Mouse (Mus musculus): ENCODE data around the gene Crim1.
"Not testable (repeated sequence)": the region's sequence is repeated elsewhere in the genome, so short reads cannot be mapped to it uniquely, and the experiment has no call there.

The Crim1 gene

DNA sequence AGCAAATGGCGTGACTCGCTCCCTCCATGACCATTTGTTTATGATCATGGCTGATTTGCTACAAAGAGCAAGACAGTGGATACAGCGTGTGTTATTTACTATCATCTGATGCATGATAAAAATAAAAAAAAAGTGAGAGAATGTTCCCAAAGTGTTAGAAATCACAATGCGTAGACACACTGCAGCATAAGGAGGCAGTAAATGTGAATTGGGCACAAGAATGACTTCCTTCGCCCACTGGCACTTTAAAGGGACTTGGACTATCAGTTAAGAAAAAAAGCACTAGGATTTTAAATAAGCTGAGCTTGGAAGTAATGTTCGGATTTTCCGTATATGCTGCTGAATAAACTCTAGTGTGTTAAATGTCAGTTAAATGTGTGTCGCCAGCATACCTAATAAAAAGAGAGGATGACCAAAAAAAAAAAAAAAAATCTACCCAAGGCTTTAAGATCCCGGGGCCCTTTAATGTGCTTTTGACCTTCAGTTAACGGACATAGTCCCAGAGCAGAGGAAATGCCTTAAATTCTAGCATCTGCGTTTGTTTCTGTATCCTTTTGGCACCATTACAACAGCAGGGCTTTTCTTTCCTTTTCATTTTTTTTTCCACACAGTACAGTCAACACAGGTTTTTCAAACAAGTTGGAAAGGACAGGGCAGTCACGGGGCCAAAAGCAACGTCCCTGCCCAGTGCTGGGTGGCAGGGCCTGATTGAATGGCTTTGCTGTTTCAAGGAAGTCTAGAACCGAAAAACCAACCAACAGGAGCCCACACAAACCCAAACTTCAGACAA lies 50.3 kb downstream of the Crim1 start:
- DNase-seq (ENCODE audit: low spot score) = peak; percentile 61

DNA sequence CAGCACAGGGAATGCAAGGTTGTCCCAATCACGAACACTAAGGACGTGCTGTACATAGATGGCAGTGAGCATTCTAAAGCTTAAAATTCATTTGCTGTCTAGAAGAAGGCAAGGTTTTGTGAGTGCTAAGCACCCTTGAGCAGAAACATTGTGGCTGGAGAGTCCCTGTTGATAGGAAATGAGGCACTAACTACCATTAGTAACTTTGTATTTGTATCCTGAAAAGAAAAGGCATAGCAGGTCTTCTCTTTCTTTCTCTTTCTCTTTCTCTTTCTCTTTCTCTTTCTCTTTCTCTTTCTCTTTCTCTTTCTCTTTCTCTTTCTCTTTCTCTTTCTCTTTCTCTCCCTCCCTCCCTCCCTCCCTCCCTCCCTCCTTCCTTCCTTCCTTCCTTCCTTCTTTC lies 53.5 kb downstream of the Crim1 start:
- DNase-seq (ENCODE audit: low spot score) = not testable (repeated sequence)

DNA sequence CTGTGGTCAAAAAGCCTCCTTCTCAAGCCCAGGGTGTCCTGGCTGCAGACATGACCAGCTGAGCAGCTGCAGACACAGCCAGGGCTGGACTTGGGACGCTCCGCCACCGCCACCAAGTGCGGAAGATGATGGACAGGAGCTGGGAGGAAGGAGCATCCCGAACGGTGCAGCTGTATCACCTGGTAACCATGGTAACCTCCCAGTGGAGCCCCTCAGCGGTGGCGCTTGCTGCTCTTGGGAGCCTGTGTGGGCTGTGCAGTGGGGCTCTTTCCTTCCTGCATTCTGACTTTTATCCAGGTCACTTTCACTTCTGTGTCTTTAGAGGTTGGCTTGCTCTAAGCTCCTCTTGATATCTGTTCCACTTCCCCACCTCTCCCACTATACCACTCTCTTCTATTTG lies 54.2 kb downstream of the Crim1 start:
- DNase-seq (ENCODE audit: low spot score) = no peak

DNA sequence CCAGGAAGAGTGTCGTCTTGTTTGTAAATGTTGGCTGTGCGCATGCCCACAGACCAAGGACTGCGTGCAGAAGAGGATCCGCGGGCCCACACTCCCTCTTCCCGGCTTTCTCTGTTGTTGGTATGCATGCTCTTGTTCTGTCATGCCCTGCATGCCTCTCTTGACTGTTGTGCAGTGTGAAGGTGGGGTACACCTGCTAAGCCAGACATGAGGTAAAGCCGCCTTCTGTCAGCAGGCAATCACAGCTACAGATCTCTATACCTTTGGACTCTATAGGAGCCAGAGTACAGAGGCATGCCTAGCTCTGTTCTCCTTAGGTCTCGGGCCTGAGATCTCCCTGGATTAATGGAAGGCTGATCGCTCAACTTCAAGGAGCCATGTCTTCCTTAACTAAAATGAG lies 55.7 kb downstream of the Crim1 start:
- DNase-seq (ENCODE audit: low spot score) = no peak

DNA sequence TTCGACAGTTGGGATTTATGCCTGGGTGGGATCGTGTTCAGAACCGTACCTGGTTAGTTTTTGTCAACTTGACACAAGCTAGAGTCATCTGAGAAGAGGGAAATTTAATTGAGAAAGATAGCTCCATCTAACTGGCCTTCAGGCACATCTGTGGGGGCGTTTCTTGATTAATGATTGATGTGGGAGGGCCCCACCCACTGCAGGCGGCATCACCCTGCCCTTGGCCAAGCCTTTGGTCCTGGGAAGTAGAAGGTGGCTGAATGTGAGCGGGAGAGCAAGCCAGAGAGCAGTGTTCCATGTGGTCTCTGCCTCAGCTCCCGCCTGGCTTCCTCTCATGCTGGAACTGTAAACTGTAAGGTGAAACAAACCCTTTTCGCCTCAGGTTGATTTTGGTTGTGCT lies 56.5 kb downstream of the Crim1 start:
- no peak for DNase-seq (ENCODE audit: low spot score)

DNA sequence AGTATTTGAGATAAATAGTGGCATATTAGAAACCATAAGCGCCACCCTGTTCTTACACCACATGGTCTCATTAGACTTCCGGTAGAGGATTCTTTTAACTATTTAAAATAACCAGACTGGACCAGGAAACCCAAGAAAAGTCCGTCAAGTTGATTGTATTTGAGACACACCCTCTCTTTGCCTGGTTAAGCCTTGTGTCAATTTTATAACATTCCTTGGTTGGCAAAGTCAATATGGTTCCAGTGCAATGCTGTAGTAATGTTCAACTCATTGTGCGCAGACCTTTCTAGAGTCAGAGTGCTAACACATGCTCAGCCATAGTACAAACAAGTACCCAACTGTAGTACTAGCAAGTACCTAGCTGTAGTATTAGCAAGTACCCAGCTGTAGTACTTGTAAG lies 61.6 kb downstream of the Crim1 start:
- no peak for DNase-seq (ENCODE audit: low spot score)

DNA sequence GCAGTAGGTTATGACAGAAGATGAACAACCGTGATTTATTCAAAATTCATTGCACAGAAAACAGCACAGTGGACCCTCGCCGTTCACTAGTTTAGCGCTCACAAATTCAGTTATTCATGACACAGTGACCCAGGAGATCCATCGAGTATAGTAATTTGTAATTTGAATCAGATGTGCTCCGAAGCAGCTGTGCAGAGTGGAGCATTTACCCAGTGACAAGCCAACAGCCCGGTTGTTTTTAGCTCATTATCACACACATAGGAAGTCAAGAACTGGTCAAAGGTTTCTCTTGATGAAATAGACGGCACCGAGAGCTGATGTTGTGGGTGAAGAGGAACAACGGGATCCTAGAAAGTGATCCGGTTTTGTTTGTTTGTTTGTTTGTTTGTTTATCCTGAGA lies 64.1 kb downstream of the Crim1 start:
- no peak for DNase-seq (ENCODE audit: low spot score)

DNA sequence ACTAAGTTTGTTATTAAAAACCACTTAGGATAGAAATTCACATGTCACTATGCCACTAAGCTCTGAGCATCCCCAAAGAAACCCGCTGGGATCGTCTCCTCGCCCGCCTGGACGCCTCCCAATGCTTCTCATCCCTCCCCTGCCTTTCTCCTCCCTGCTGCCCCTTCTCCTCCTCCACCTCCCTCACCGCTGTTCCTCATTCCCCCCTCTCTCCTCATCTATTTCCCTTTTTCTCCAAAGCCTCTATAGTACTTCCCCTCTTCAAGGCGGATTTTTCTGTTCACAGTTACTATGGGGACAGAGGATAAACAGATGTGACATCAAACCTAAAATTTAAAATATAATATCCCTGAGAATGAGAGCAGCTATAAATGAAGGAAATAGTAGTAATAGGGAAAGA lies 65.1 kb downstream of the Crim1 start:
- no peak for DNase-seq (ENCODE audit: low spot score)

DNA sequence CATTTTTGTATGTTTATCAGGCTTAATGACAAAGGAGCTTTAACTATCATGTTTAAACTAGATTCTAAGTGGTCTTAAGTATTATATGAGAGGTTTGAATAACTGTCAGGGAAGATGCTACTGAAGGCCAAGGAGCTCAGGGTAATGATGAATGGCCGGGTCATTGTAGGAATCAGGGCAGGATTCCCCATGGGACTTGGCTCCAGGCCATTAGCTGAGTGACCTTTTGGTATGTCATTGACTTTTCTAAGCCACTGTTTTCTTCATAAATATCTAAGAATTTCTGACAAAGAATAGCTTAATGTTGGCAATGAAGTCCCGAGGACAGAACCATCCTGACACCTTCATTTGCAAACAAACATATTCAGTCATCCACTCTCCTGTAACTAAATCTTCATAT lies 66.2 kb downstream of the Crim1 start:
- no peak for DNase-seq (ENCODE audit: low spot score)

DNA sequence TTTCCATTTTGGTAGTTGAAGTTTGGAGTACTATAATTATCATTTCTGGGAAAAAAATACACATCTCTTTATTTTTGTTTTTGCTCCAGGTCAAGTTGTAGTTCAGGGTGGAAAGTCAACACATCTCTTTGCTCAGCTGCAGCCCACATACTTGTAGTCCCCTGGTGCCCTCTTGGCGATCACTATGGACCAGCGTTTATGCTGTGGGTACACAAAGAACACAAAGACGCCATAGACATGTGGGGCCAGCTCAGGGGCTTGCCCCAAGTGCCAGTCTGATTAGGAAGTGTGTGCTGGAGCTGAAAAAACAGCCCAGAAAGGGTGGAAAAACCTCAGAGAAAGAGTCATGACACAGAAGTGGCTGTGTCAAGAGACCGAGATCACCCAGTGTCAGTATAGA lies 68.5 kb downstream of the Crim1 start:
- DNase-seq (ENCODE audit: low spot score) = no peak

DNA sequence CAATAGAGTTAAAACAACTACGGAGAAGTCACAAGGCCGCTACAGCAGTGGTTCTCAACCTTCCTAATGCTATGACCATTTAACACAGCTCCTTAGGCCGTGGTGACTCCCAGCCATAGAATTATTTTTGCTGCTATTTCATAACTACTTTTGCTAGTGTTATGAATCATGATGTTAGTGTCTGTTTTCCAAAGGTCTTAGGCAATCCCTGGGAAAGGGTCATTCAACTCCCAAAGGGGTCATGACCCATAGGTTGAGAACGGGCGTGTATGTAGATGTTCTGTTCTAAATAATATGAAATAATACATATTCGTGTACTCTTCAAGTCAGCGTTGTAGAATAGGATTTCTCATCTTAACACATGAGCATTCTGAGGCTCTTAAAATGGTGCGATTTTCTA lies 69.3 kb downstream of the Crim1 start:
- DNase-seq (ENCODE audit: low spot score) = no peak

DNA sequence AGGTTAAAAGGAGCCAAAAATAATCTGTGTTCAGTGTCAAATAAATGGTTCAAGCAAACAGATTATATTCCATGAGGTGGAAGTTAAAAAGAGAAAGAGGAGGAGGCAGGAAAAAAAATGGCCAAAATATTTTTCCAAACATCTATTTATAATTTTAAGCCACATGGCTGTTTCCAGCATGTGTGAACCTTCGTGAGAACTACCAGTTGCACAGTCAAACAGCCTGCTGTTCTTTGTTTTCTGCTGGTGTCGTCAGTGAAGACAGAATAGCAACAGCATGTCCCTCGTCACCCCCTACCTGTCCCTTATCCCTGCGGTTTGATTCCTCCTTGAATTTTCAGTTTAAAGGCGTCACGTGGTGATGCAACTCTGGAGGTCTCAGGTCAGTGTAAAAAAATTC lies 70.0 kb downstream of the Crim1 start:
- no peak for DNase-seq (ENCODE audit: low spot score)

DNA sequence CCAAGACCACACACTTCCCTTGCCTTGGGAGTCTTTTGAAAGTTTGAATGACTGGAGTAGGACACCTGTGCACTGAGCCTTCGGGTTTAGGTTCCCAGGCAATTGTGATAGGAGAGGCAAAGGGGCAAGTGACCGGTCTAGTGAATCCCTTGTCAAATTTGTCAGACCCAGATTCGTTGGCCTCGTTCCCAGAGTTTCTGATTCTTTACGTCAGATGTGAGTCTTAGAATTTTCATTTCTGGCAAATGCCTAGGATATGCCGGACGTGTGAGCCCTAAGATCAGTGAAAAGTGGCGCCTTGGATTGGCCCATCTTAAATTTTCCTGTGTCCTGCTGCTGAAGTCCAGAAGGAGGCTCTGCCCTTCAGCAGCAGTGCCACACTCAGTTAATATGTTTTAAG lies 71.7 kb downstream of the Crim1 start:
- DNase-seq (ENCODE audit: low spot score) = no peak

DNA sequence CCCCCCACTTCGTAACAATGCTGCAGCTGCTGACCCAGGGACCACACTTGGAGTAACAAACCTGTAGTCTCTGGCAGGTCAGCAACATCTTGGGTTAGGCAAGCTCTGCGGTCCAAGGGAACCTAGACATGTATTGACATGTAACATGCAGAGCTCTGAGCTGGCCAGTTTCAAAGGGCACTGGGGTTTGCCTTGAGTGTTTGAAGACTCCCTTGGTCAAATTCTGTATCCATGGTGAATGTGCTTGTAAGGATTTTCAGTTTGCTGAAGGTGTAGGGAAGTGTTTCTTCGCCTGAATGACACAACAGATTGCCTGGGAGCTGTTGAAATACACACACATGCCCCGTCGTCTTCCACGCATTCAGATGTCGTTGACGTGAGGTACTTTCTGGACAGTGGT lies 72.1 kb downstream of the Crim1 start:
- DNase-seq (ENCODE audit: low spot score) = peak; percentile 35

DNA sequence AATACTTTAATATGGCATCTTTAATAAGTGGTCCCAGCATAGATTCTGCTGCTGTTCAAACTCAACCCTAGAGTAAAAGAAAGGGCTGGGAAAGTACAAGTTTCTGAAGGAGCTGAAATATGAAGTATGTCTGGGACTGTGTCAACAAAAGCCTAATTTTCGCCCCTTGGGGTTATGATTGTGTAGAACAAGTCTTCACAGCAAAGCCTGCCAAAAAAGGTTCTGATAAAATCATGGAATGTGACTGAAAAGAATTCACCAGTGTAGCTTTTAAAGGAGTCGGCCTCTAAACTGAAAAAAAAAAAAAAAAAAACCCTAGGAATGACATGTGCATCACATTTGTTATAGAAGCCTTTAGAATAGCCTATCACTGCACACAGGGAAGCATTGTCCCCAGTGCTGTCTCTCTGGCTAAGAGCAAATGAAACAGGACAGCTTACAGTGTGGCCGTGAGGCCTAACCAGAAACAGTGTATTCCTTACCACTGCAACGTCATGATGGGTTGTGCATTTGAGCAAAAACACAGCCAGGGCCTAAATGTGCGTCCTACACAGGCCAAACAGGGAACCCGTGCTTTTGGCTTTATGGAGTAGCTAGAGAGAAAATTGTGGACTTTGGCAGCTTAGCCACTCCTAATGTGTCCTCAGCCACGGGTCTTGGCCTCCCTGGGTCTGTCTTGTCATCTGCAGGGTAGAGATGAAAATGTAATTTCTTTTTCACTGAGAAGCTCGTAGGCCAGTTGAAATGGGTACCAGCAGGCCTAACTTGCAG lies 72.8 kb downstream of the Crim1 start:
- no peak for DNase-seq (ENCODE audit: low spot score)

DNA sequence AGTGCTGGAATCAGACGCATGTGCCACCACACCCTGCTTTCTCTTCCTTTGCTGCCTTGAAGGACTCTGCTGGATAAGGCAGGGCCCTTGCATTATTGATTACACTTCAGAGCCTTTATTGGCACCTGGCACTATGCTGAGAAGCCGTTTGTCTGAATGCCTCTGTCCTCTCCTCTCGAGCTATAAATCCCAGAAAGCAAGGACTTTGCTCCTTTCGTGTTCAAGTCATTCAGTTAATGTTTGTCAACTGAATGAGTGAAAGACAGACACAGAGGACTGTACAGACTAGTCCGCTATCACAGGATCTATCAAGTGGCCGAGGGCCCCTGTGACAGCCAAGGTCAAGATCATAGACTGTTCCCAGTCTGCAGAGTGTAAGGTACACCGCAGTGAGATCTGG lies 73.8 kb downstream of the Crim1 start:
- no peak for DNase-seq (ENCODE audit: low spot score)

DNA sequence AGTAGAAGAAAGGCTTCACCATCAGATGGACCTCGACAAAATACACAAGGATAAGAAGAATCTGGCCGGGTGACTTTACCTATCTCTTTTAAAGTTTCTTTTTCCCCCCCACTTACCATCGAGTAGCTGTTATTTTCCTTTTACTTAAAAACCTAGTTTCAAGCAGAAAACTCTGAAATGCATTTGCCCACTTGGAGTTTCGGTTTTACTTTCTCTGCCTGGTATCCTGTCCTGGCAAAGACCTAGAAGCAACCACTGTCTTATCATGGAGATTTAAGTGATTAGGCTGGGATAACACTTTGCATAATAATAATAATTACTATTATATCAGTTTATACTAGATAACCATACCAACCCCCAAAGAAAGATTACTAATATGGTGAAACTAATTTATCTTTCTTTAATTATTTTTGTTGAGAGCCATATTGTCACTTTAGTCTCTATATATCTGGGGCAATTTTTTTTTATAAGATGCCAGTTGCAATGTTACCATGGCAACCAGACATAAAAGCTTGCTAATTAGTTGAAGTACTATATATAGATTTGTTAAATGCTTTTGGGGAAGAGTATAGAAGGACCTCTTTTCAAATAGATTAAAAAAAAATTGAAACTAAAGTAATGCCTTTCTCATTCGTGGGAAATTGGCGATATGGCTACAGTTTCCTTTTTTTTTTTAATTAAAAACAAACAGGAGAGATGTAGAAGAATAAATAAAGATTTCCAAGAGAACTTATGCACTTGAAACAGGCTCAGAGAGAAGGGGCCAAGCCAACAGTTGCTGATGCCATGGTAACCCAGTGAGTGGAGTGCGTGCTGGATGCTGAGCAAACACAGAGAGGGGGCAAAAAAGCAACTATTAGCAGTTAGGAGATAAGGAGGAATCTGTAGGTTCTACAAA lies 74.8 kb downstream of the Crim1 start:
- no peak for DNase-seq (ENCODE audit: low spot score)

DNA sequence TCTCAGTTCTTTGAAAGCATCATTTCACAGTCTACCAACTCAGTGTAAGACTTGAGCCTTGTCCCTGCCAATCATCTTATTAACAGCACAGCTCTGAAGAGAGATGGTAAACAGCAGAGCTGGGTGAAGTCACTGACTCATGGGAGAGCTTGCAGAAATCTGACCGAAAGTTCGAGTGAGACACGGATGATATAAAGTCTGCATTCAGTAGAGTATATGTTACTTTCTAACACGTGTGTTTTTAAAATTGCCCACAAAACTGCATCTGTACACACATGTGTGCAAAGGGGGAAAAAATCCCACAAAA lies 75.4 kb downstream of the Crim1 start:
- DNase-seq (ENCODE audit: low spot score) = no peak

DNA sequence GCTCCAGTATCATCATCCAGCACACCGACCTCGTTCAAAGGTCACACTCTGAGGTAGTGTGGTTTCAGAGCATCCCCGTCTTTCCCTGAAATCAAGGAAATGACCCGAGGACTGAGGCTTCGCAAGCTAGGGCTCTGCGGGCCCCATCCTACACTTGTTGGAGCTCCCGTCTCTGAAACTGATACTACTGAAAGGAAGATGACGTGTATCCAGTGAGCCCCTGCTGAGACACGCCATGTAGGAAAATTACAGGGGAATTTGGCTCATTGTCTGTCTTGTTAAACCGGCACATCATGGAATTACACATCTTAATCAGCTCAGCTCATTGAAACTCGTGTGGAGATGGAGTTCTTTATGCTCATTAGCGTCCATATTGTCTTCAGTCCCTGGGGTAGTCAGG lies 79.1 kb downstream of the Crim1 start:
- DNase-seq (ENCODE audit: low spot score) = no peak

DNA sequence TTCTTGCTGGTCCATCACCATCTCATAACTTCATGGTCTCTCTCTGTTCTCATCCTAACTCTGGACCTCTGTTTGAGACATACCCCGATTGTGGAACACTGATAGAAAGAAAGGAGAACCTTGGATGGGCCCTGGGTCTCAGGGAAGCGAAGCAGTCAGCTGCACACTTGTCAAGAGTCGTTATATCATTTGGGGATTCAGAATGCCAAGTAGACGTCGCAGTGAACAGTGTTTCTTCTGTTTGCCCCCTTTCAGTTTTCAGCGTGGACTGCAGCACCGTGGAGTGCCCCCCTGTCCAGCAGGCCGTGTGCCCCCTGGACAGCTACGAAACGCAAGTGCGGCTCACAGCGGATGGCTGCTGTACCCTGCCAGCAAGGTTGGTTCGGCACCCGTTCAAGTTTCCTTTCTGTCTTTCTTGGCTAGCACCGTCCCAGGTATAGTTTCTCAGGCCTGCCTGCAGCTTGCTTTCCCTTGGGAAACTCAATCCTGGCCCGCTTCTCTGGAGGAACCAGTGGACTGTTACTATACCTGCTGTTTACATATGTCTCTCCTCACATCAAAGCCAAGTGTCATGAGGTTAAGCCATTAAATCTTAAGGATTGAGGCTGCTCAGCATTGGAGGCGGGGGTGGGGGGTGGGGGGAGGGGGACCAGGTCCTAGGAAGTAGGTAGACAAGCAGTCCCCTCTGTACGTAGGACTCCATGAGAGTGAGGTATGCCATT lies 81.1 kb downstream of the Crim1 start:
- DNase-seq (ENCODE audit: low spot score) = no peak

DNA sequence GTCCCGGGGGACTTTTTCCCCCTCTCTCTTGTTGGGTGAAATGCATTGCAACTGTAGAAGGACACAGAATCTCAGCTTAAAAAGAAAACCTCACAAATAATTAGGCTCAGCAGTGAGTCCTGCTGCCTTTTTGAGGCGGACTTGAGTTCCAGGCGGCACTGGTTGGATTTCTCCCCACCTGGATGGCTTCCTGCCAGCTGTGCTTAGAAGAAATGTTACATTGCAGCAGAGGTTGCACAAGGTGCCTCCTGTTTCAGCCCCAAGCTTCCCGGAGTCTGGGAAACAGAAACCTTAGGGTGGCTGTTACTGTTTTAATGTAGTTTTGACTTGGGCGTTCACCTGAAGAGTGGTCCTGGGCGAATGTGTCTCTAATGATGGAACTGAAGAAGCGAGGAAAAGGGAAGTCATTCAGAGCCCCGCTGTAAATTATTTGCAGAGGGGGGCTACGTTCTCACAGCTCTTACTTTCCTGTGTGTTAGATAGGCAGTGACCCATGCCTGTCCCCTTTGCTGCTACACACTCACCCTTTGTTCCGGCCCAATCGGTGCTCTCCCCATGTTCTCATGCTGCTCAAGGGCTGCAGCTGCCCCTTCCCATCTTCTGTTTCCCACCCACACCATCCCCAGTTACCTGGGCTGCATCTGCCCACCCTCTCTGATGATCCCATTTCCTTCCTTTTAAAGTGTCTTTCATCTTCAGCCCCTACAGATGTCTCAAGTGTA lies 83.4 kb downstream of the Crim1 start:
- peak; percentile 35 for DNase-seq (ENCODE audit: low spot score)

DNA sequence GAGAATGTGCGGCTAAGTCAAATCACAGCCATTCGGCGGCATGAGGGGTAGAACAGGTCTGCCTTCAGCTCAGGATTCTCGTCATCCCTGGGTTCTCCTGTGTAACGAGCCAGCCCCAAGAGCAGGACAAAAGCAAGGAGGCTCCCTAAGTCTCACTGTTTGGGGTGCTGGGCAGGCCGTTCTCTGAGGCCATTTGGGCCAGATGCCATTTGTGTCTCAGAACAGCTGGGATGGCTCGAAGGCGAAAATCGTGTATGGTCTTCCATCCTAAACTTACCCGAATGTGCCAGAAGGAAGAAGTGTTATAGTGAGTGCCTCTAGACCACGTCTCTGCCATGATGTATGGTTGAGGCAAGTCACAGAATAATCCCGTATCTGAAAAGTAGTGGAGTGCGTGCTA lies 86.0 kb downstream of the Crim1 start:
- no peak for DNase-seq (ENCODE audit: low spot score)
